Mouse (Mus musculus): ENCODE measurements around the gene Loxl3.

GRCm38 (mm10) chr6:83092416-83093127, 58.6 kb downstream of the Loxl3 start:
- TF ChIP-seq POLR2A (IDR thresholded peaks at IDR 0.05; ENCODE audit: borderline replicate concordance, extremely low read depth, insufficient read depth, insufficient read length, poor library complexity, severe bottlenecking) (no peak), CTCF (IDR thresholded peaks at IDR 0.05; ENCODE audit: borderline replicate concordance, extremely low read depth, insufficient read depth, insufficient read length) (no peak)
